Mouse (Mus musculus): Measurements from ENCODE around the gene Pip5k1a. TPM values are rescaled to one million over a fixed set of nuclear protein-coding genes. Genes with fewer than 3 reads are reported as not detected.

Gene Pip5k1a
- polyA plus RNA-seq, 1 experiment: 12.1 TPM

- 17% methylated on average over 13 of the region's 13 CpGs for WGBS
- DNase-seq (ENCODE audit: low read depth, low spot score): no peak
Observed at GRCm38 (mm10) chr3:95013699-95014427, 92.9 kb downstream of the Pip5k1a start.

- DNase-seq (ENCODE audit: low read depth, low spot score): no peak
- WGBS: 86% methylated on average over 3 of the region's 3 CpGs
Observed at GRCm38 (mm10) chr3:95012982-95013381, 93.7 kb downstream of the Pip5k1a start.

- no peak for DNase-seq (ENCODE audit: low read depth, low spot score)
Observed at GRCm38 (mm10) chr3:95010396-95010795, 96.3 kb downstream of the Pip5k1a start.

More at GRCm38 (mm10) chr3:95010396-95010795, 96.3 kb downstream of the Pip5k1a start:
- 86% methylated on average over 7 of the region's 7 CpGs for WGBS

Other genes with a start within 250 kb of the Pip5k1a start
- 281 and 331 TPM in 2 replicates for gene Psmb4, start 220.0 kb downstream of the Pip5k1a start, polyA plus RNA-seq (2012; rRNA removed)
- 74.0 and 82.8 TPM in 2 replicates for gene Selenbp1, start 173.9 kb downstream of the Pip5k1a start, polyA plus RNA-seq (2012; rRNA removed)
- 6.2 and 12.2 TPM in 2 replicates for gene Rfx5, start 152.9 kb downstream of the Pip5k1a start, polyA plus RNA-seq (2012; rRNA removed)
- 21.7 and 33.0 TPM in 2 replicates for gene Pi4kb, start 132.2 kb downstream of the Pip5k1a start, polyA plus RNA-seq (2012; rRNA removed)
- gene Zfp687, start 91.5 kb downstream of the Pip5k1a start, polyA plus RNA-seq (2012; rRNA removed): 13.3 and 19.3 TPM in 2 replicates
- 138 and 153 TPM in 2 replicates for gene Psmd4, start 64.3 kb downstream of the Pip5k1a start, polyA plus RNA-seq (2012; rRNA removed)
- gene Vps72, start 4.1 kb upstream of the Pip5k1a start, polyA plus RNA-seq (2012; rRNA removed): 38.7 and 48.3 TPM in 2 replicates
- 0.71 and 0.73 TPM in 2 replicates for gene Tmod4, start 17.5 kb upstream of the Pip5k1a start, polyA plus RNA-seq (2012; rRNA removed)
- 45.6 and 51.2 TPM in 2 replicates for gene Scnm1, start 27.1 kb upstream of the Pip5k1a start, polyA plus RNA-seq (2012; rRNA removed)
- gene Lysmd1, start 27.2 kb upstream of the Pip5k1a start, polyA plus RNA-seq (2012; rRNA removed): 7.6 and 7.7 TPM in 2 replicates
- gene Tnfaip8l2, start 35.4 kb upstream of the Pip5k1a start, polyA plus RNA-seq (2012; rRNA removed): 30.8 and 46.2 TPM in 2 replicates
- gene Sema6c, start 53.5 kb upstream of the Pip5k1a start, polyA plus RNA-seq (2012; rRNA removed): 1.4 and 2.6 TPM in 2 replicates
- gene Gabpb2, start 111.0 kb upstream of the Pip5k1a start, polyA plus RNA-seq (2012; rRNA removed): 9.2 and 16.1 TPM in 2 replicates
- 67.2 and 80.0 TPM in 2 replicates for gene Cdc42se1, start 121.8 kb upstream of the Pip5k1a start, polyA plus RNA-seq (2012; rRNA removed)
- 18.9 and 21.6 TPM in 2 replicates for gene Mllt11, start 125.2 kb upstream of the Pip5k1a start, polyA plus RNA-seq (2012; rRNA removed)
- 0.05 TPM in 2 replicates for gene Gm128, start 134.7 kb upstream of the Pip5k1a start, polyA plus RNA-seq (2012; rRNA removed)
- gene Bnipl, start 144.3 kb upstream of the Pip5k1a start, polyA plus RNA-seq (2012; rRNA removed): 0.24 and 0.36 TPM in 2 replicates
- gene Mindy1, start 174.4 kb upstream of the Pip5k1a start, polyA plus RNA-seq (2012; rRNA removed): 71.9 and 82.6 TPM in 2 replicates
- 15.7 and 18.8 TPM in 2 replicates for gene Prune1, start 175.1 kb upstream of the Pip5k1a start, polyA plus RNA-seq (2012; rRNA removed)
- gene Anxa9, start 200.2 kb upstream of the Pip5k1a start, polyA plus RNA-seq (2012; rRNA removed): 0.84 and 1.1 TPM in 2 replicates
- 76.3 and 101 TPM in 2 replicates for gene Cers2, start 207.9 kb upstream of the Pip5k1a start, polyA plus RNA-seq (2012; rRNA removed)

Data from large intestine, adult 2 months (tissue).